Mouse (Mus musculus) CH12.LX (cell line): Measurements from ENCODE around the gene Fosb. TPM values are rescaled to one million over a fixed set of nuclear protein-coding genes. Genes with fewer than 3 reads are reported as not detected.

Experiments used
- DNase-seq: peaks from one replicate; pipeline ENCODE4 v3.0.0-alpha.2; 2013; ENCODE audit errors: extremely low read depth
- H3K27ac ChIP-seq: 2 replicates; pipeline ENCODE4 v1.5.1; 2012; ENCODE audit warnings: low read depth, mild to moderate bottlenecking, control low read depth, moderate library complexity; ENCODE audit not compliant: insufficient read depth
- H3K27me3 ChIP-seq: replicated peaks from 2 replicates; pipeline ENCODE3; 2012; ENCODE audit warnings: inconsistent platforms
- H3K36me3 ChIP-seq, 2 experiments: replicated peaks in 1 of 2; 2 replicates each; pipeline versions ENCODE3 to v1.6.1; 2012; ENCODE audit warnings: inconsistent platforms in 1 of 2, low read length in 1 of 2, mild to moderate bottlenecking in 1 of 2, mixed read lengths in 1 of 2, moderate library complexity in 1 of 2; ENCODE audit not compliant: control insufficient read depth in 1 of 2, insufficient read depth in 1 of 2
- H3K4me1 ChIP-seq, 2 experiments: 2 replicates each; pipeline ENCODE4 v1.6.1; 2012; ENCODE audit warnings: inconsistent platforms in 1 of 2, moderate library complexity in 1 of 2; ENCODE audit not compliant: insufficient read depth in 2 of 2, control insufficient read depth in 1 of 2
- H3K4me2 ChIP-seq: 2 replicates; pipeline ENCODE4 v1.6.1; 2012; ENCODE audit warnings: low read depth, mild to moderate bottlenecking, control low read depth; ENCODE audit not compliant: poor library complexity, insufficient read depth, severe bottlenecking
- H3K4me3 ChIP-seq, 3 experiments: fragments of 150-350 bp in 1 of 3; sonication (generic) in 1 of 3; replicated peaks in 1 of 3; 2 replicates each; pipeline versions ENCODE3 to v1.5.1; 2011 to 2012; ENCODE audit warnings: low read depth in 2 of 3, low read length in 2 of 3, mild to moderate bottlenecking in 2 of 3, moderate library complexity in 2 of 3, control low read depth in 1 of 3, improper control_type of control experiment in 1 of 3, inconsistent platforms in 1 of 3, mixed read lengths in 1 of 3; ENCODE audit not compliant: poor library complexity in 1 of 3
- H3K79me2 ChIP-seq: replicated peaks from 2 replicates; pipeline ENCODE4 v1.6.1; 2012; ENCODE audit warnings: mild to moderate bottlenecking, moderate library complexity; ENCODE audit not compliant: control insufficient read depth, poor library complexity, insufficient read depth, severe bottlenecking; ENCODE audit errors: extremely low read depth
- H3K9ac ChIP-seq: 2 replicates; pipeline ENCODE4 v1.6.1; 2012; ENCODE audit warnings: low read depth, mild to moderate bottlenecking, control low read depth, moderate library complexity; ENCODE audit not compliant: insufficient read depth
- H3K9me3 ChIP-seq: replicated peaks from 2 replicates; pipeline ENCODE3; 2012; ENCODE audit warnings: low read length, inconsistent platforms, mixed read lengths
- BHLHE40 ChIP-seq: IDR thresholded peaks from 2 replicates; pipeline ENCODE4 v1.6.1; 2011; ENCODE audit warnings: mild to moderate bottlenecking, low read depth, low read length, improper control_type of control experiment
- CHD1 ChIP-seq: IDR thresholded peaks from 2 replicates; pipeline ENCODE4 v1.6.1; 2012; ENCODE audit warnings: low read depth, low read length, improper control_type of control experiment, inconsistent platforms
- CHD2 ChIP-seq: IDR thresholded peaks from 2 replicates; pipeline ENCODE4 v1.6.1; 2011; ENCODE audit warnings: low read length, improper control_type of control experiment
- CTCF ChIP-seq, 2 experiments: IDR thresholded peaks in 1 of 2; conservative IDR thresholded peaks in 1 of 2; 2 replicates each; pipeline ENCODE4 v1.5.1; 2011 to 2012; ENCODE audit warnings: low read depth in 2 of 2, low read length in 2 of 2, improper control_type of control experiment in 1 of 2, inconsistent platforms in 1 of 2, mild to moderate bottlenecking in 1 of 2, moderate library complexity in 1 of 2
- E2F4 ChIP-seq: IDR thresholded peaks from 2 replicates; pipeline ENCODE4 v1.6.1; 2011; ENCODE audit warnings: low read depth, low read length, improper control_type of control experiment; ENCODE audit not compliant: insufficient replicate concordance
- EP300 ChIP-seq: IDR thresholded peaks from 2 replicates; pipeline ENCODE4 v1.6.1; 2011; ENCODE audit warnings: low read length, improper control_type of control experiment
- ETS1 ChIP-seq: conservative IDR thresholded peaks from 2 replicates; pipeline ENCODE4 v1.6.1; 2012; ENCODE audit warnings: low read depth, mild to moderate bottlenecking, inconsistent platforms, low read length, improper control_type of control experiment, moderate library complexity
- GABPA ChIP-seq: IDR thresholded peaks from 2 replicates; pipeline ENCODE4 v1.6.1; 2012; ENCODE audit warnings: low read depth, low read length, improper control_type of control experiment, inconsistent platforms; ENCODE audit not compliant: insufficient replicate concordance
- HCFC1 ChIP-seq: IDR thresholded peaks from 2 replicates; pipeline ENCODE4 v1.6.1; 2012; ENCODE audit warnings: low read depth, mild to moderate bottlenecking, inconsistent platforms, low read length, improper control_type of control experiment
- IRF4 ChIP-seq: IDR thresholded peaks from 2 replicates; pipeline ENCODE4 v1.6.1; 2014; ENCODE audit warnings: low read depth, mild to moderate bottlenecking, inconsistent platforms, low read length, improper control_type of control experiment
- JUN ChIP-seq: IDR thresholded peaks from 2 replicates; pipeline ENCODE4 v1.6.1; 2011; ENCODE audit warnings: low read depth, mild to moderate bottlenecking, low read length, improper control_type of control experiment, moderate library complexity; ENCODE audit not compliant: insufficient read depth
- JUND ChIP-seq: conservative IDR thresholded peaks from 2 replicates; pipeline ENCODE4 v1.6.1; 2011; ENCODE audit warnings: low read depth, low read length, improper control_type of control experiment
- KAT2A ChIP-seq: IDR thresholded peaks from 2 replicates; pipeline ENCODE4 v1.6.1; 2012; ENCODE audit warnings: low read length, improper control_type of control experiment, inconsistent platforms; ENCODE audit not compliant: insufficient replicate concordance
- MAFK ChIP-seq: IDR thresholded peaks from 2 replicates; pipeline ENCODE4 v1.6.1; 2011; ENCODE audit warnings: low read length, improper control_type of control experiment; ENCODE audit not compliant: insufficient replicate concordance
- MAX ChIP-seq: IDR thresholded peaks from 2 replicates; pipeline ENCODE4 v1.6.1; 2011; ENCODE audit warnings: low read length, improper control_type of control experiment
- MAZ ChIP-seq: IDR thresholded peaks from 2 replicates; pipeline ENCODE4 v1.6.1; 2012; ENCODE audit warnings: low read depth, mild to moderate bottlenecking, inconsistent platforms, low read length, improper control_type of control experiment, moderate library complexity
- MEF2A ChIP-seq: IDR thresholded peaks from 2 replicates; pipeline ENCODE4 v1.6.1; 2014; ENCODE audit warnings: low read depth, mild to moderate bottlenecking, inconsistent platforms, low read length, improper control_type of control experiment, borderline replicate concordance
- MXI1 ChIP-seq: IDR thresholded peaks from 2 replicates; pipeline ENCODE4 v1.6.1; 2011; ENCODE audit warnings: mild to moderate bottlenecking, low read depth, low read length, improper control_type of control experiment
- MYC ChIP-seq: IDR thresholded peaks from 2 replicates; pipeline ENCODE4 v1.6.1; 2011; ENCODE audit warnings: low read depth, mild to moderate bottlenecking, improper control_type of control experiment, low read length
- NELFE ChIP-seq: IDR thresholded peaks from 2 replicates; pipeline ENCODE4 v1.6.1; 2011; ENCODE audit warnings: low read depth, low read length, improper control_type of control experiment
- NRF1 ChIP-seq: IDR thresholded peaks from 2 replicates; pipeline ENCODE4 v1.6.1; 2014; ENCODE audit warnings: low read depth, mild to moderate bottlenecking, inconsistent platforms, low read length, improper control_type of control experiment, moderate library complexity
- PAX5 ChIP-seq: IDR thresholded peaks from 2 replicates; pipeline ENCODE4 v1.6.1; 2012; ENCODE audit warnings: low read length, inconsistent platforms, mixed read lengths
- POLR2A ChIP-seq: IDR thresholded peaks from 2 replicates; pipeline ENCODE4 v1.6.1; 2011; ENCODE audit warnings: low read depth, mild to moderate bottlenecking, improper control_type of control experiment, low read length
- POLR2AphosphoS2 ChIP-seq: IDR thresholded peaks from 2 replicates; pipeline ENCODE4 v1.6.1; 2011; ENCODE audit warnings: low read depth, low read length, improper control_type of control experiment
- RAD21 ChIP-seq: IDR thresholded peaks from 2 replicates; pipeline ENCODE4 v1.6.1; 2011; ENCODE audit warnings: low read depth, mild to moderate bottlenecking, low read length, improper control_type of control experiment, moderate library complexity
- RCOR1 ChIP-seq: conservative IDR thresholded peaks from 2 replicates; pipeline ENCODE4 v1.6.1; 2012; ENCODE audit warnings: low read depth, mild to moderate bottlenecking, inconsistent platforms, low read length, improper control_type of control experiment
- SIN3A ChIP-seq: IDR thresholded peaks from 2 replicates; pipeline ENCODE4 v1.6.1; 2012; ENCODE audit warnings: low read length, improper control_type of control experiment, inconsistent platforms
- SMC3 ChIP-seq: IDR thresholded peaks from 2 replicates; pipeline ENCODE4 v1.6.1; 2011; ENCODE audit warnings: low read depth, low read length, improper control_type of control experiment
- TBP ChIP-seq: conservative IDR thresholded peaks from 2 replicates; pipeline ENCODE4 v1.6.1; 2011; ENCODE audit warnings: low read depth, low read length, improper control_type of control experiment
- TCF12 ChIP-seq: IDR thresholded peaks from 2 replicates; pipeline ENCODE4 v1.6.1; 2014; ENCODE audit warnings: low read depth, mild to moderate bottlenecking, inconsistent platforms, low read length, improper control_type of control experiment
- UBTF ChIP-seq: IDR thresholded peaks from 2 replicates; pipeline ENCODE4 v1.6.1; 2012; ENCODE audit warnings: low read depth, mild to moderate bottlenecking, inconsistent platforms, low read length, improper control_type of control experiment, moderate library complexity
- USF1 ChIP-seq: IDR thresholded peaks from 2 replicates; pipeline ENCODE4 v1.6.1; 2014; ENCODE audit warnings: low read depth, mild to moderate bottlenecking, inconsistent platforms, low read length, improper control_type of control experiment
- USF2 ChIP-seq: conservative IDR thresholded peaks from 2 replicates; pipeline ENCODE4 v1.6.1; 2011; ENCODE audit warnings: low read depth, low read length, improper control_type of control experiment
- ZC3H11A ChIP-seq: IDR thresholded peaks from 2 replicates; pipeline ENCODE4 v1.6.1; 2012; ENCODE audit warnings: low read depth, mild to moderate bottlenecking, inconsistent platforms, low read length, improper control_type of control experiment
- ZKSCAN1 ChIP-seq: IDR thresholded peaks from 2 replicates; pipeline ENCODE4 v1.6.1; 2012; ENCODE audit warnings: low read depth, inconsistent platforms, low read length, improper control_type of control experiment, borderline replicate concordance
- ZMIZ1 ChIP-seq: IDR thresholded peaks from 2 replicates; pipeline ENCODE4 v1.6.1; 2012; ENCODE audit warnings: low read depth, mild to moderate bottlenecking, inconsistent platforms, low read length, improper control_type of control experiment
- ZNF384 ChIP-seq: IDR thresholded peaks from 2 replicates; pipeline ENCODE4 v1.6.1; 2012; ENCODE audit warnings: low read depth, low read length, improper control_type of control experiment, inconsistent platforms
- dilution Hi-C: fragments of 300-500 bp; cut with MboI; formaldehyde crosslinking; loops from 2 replicates; pipeline ENCODE4 v1.14.3; 2020; ENCODE audit warnings: low sequenced_read_pairs; ENCODE audit not compliant: extremely low pct_unique_long_range_greater_than_20kb, extremely low pct_ligation_motif_present
- in situ Hi-C: fragments of 300-500 bp; cut with MboI; formaldehyde crosslinking; loops from 3 replicates; pipeline ENCODE4 v1.14.3; 2019; ENCODE audit warnings: low sequenced_read_pairs, low pct_ligation_motif_present, low pct_unique_long_range_greater_than_20kb, mixed read lengths
- polyA plus RNA-seq: library from polyadenylated mRNA; unstranded; fragments of >175 nt; gene quantifications from 2 replicates; pipeline ENCODE4 v1.2.1, GENCODE M21; 2012; ENCODE audit warnings: low read depth; ENCODE audit not compliant: insufficient read length
- total RNA-seq, 2 experiments: library from RNA; depleted of rRNA; stranded (reverse); fragments of 300-350 nt in 1 of 2; fragments of >200 nt in 1 of 2; gene quantifications; 2 replicates each; pipeline ENCODE4 v1.2.3; 2012 to 2014

Fosb gene
- total and polyA plus RNA-seq, 3 experiments = 0.08 to 0.56 TPM; not detected in 1

GRCm38 (mm10) chr7:19300501-19301421 lies 9.1 kb downstream of the Fosb start:
- in situ Hi-C loops = no loop called here
- H3K4me1 ChIP-seq = peaks cover 2 to 25% of the 10 kb centered on the region in 2 experiments; a peak in 3 of 4 replicates
- peaks cover 40% of the 10 kb centered on the region for H3K27me3 ChIP-seq
- no peaks in the 10 kb centered on the region for H3K79me2 ChIP-seq
- no peak overlapping the region for H3K27ac ChIP-seq
- H3K4me3 ChIP-seq = peak overlapping the region; percentile 43 to 50 (median 48)
- DNase-seq = peak; percentile 81
- H3K9me3 ChIP-seq = peaks cover 3% of the 10 kb centered on the region
- no peaks in the 10 kb centered on the region for H3K36me3 ChIP-seq
- H3K4me2 ChIP-seq = peak overlapping the region; percentile 62
- H3K9ac ChIP-seq = 0 out of 2 replicates have a peak overlapping the region, but pooled peaks have one; percentile 33
- dilution Hi-C loops = no loop called here
- TF ChIP-seq GABPA (no peak), ZC3H11A (peak; percentile 88), JUND (no peak; the same call in 1 of the 2 replicates), JUN (no peak), MXI1 (peak; percentile 62; the same call in 1 of the 2 replicates), MAFK (peak; percentile 97), POLR2AphosphoS2 (no peak), SIN3A (peak; percentile 74), NELFE (peak; percentile 44; the same call in 1 of the 2 replicates), CHD2 (peak; percentile 62; the same call in 1 of the 2 replicates), RCOR1 (0 out of 2 replicates have a peak, but pooled peaks have one; percentile 52), EP300 (peak; percentile 43; the same call in 1 of the 2 replicates), RAD21 (peak; percentile 93), HCFC1 (peak; percentile 23; the same call in 1 of the 2 replicates), USF1 (no peak), MYC (peak; percentile 92), SMC3 (peak; percentile 98), ETS1 (no peak), IRF4 (0 out of 2 replicates have a peak, but pooled peaks have one; percentile 5), TCF12 (peak; percentile 39; the same call in 1 of the 2 replicates), MAX (peak; percentile 56), CHD1 (no peak), MAZ (0 out of 2 replicates have a peak, but pooled peaks have one; percentile 34), TBP (peak; percentile 100), E2F4 (peak; percentile 80; the same call in 1 of the 2 replicates), ZNF384 (no peak), ZMIZ1 (no peak), KAT2A (no peak), PAX5 (no peak), UBTF (no peak), ZKSCAN1 (no peak), POLR2A (no peak), BHLHE40 (no peak), CTCF (conservative IDR thresholded peaks at IDR 0.05 in 1 of 2, IDR thresholded peaks at IDR 0.05 in 1 of 2; ENCODE audit: low read depth in 2 of 2, low read length in 2 of 2) (peak; percentile 91 to 98), MEF2A (peak; percentile 80), NRF1 (peak; percentile 68), USF2 (no peak)
